Mouse (Mus musculus): ENCODE results near the gene Olfr1288.

GRCm38 (mm10) chr2:111448842-111449241 is 25.1 kb upstream of the Olfr1288 start, which contains the start of gene Olfr1287:
- TF ChIP-seq CTCF (IDR thresholded peaks at IDR 0.05; ENCODE audit: low read depth, low read length), result no peak
- TF ChIP-seq POLR2AphosphoS5 (IDR thresholded peaks at IDR 0.05; ENCODE audit: insufficient replicate concordance, low read depth, low read length), result no peak
- no peak for TF ChIP-seq GATA1 (IDR thresholded peaks at IDR 0.05; ENCODE audit: borderline replicate concordance, low read length)
- TF ChIP-seq TAL1 (conservative IDR thresholded peaks at IDR 0.05; ENCODE audit: low read depth, low read length), result no peak
